Mouse (Mus musculus) limb, embryonic 14.5 days (tissue): ENCODE measurements at regions not wholly inside any gene's neighbourhood (a gene's known extent, or its start where the extent isn't known, plus 50 kb on each side); places are given as distances from the start of the nearest gene placed in this dataset.

Experiments used
- ATAC-seq: fragments of 200-750 bp; cut with Nextera tagmentation; 2 replicates; pipeline ENCODE4 v1.8.0; 2017; ENCODE audit warnings: low read depth, moderate number of reproducible peaks, moderate TSS enrichment; ENCODE audit not compliant: low FRiP score
- DNase-seq: peaks from one replicate; pipeline ENCODE4 v3.0.0-alpha.2; 2015; ENCODE audit warnings: low spot score
- H3K27ac ChIP-seq: fragments of 300-500 bp; sonication (generic); replicated peaks from 2 replicates; pipeline ENCODE4 v1.5.1; 2014; ENCODE audit warnings: low read depth, mild to moderate bottlenecking, low read length, moderate library complexity, mixed read lengths
- H3K27me3 ChIP-seq: fragments of 300-500 bp; sonication (generic); 2 replicates; pipeline ENCODE4 v1.6.1; 2014; ENCODE audit warnings: low read length, mixed read lengths; ENCODE audit not compliant: control insufficient read depth, insufficient read depth
- H3K36me3 ChIP-seq: fragments of 300-500 bp; sonication (generic); 2 replicates; pipeline ENCODE4 v1.6.1; 2014; ENCODE audit warnings: mild to moderate bottlenecking, low read length, moderate library complexity, mixed read lengths; ENCODE audit not compliant: control insufficient read depth, insufficient read depth
- H3K4me1 ChIP-seq: fragments of 300-500 bp; sonication (generic); 2 replicates; pipeline ENCODE4 v1.6.1; 2014; ENCODE audit warnings: antibody characterized with exemption, low read length, mixed read lengths; ENCODE audit not compliant: control insufficient read depth, insufficient read depth
- H3K4me2 ChIP-seq: fragments of 300-500 bp; sonication (generic); replicated peaks from 2 replicates; pipeline ENCODE4 v1.6.1; 2014; ENCODE audit warnings: low read depth, mild to moderate bottlenecking, low read length, moderate library complexity; ENCODE audit not compliant: severe bottlenecking
- H3K4me3 ChIP-seq: fragments of 300-500 bp; sonication (generic); replicated peaks from 2 replicates; pipeline ENCODE4 v1.5.1; 2014; ENCODE audit warnings: low read length
- H3K9ac ChIP-seq: fragments of 300-500 bp; sonication (generic); 2 replicates; pipeline ENCODE4 v1.6.1; 2014; ENCODE audit warnings: mild to moderate bottlenecking, low read depth, low read length, moderate library complexity; ENCODE audit not compliant: severe bottlenecking
- H3K9me3 ChIP-seq: fragments of 300-500 bp; sonication (generic); 2 replicates; pipeline ENCODE4 v1.6.1; 2016; ENCODE audit warnings: low read length; ENCODE audit not compliant: control insufficient read depth
- POLR2A ChIP-seq: fragments of 200-500 bp; IDR thresholded peaks from 2 replicates; pipeline ENCODE4 v1.8.0; 2012; ENCODE audit warnings: inconsistent platforms, mild to moderate bottlenecking, moderate library complexity, borderline replicate concordance; ENCODE audit not compliant: insufficient read depth, insufficient read length; ENCODE audit errors: extremely low read depth
- WGBS: fragments of 180-500 bp; shearing (Covaris S2); extraction: QIAGEN DNeasy Blood & Tissue Kit; methylation state at CpG from one replicate; pipeline ENCODE4 v1.1.7; 2014; 5-methylcytosine and 5-hydroxymethylcytosine counted together

- DNase-seq: no peak
- H3K9ac ChIP-seq: no peak overlapping the region
- no peak for TF ChIP-seq POLR2A
- no peaks in the 10 kb centered on the region for H3K36me3 ChIP-seq
- H3K4me2 ChIP-seq: no peak overlapping the region
- no peaks in the 10 kb centered on the region for H3K4me1 ChIP-seq
- no peaks in the 10 kb centered on the region for H3K27me3 ChIP-seq
- WGBS: 65% methylated on average over 2 of the region's 2 CpGs
- ATAC-seq: no peak
- H3K9me3 ChIP-seq: no peaks in the 10 kb centered on the region
- no peak overlapping the region for H3K27ac ChIP-seq
- H3K4me3 ChIP-seq: no peak overlapping the region
Observed at GRCm38 (mm10) chr10:71893726-71894125, 546.2 kb downstream of the Ipmk start.

GRCm38 (mm10) chr10:71905029-71905428, 557.5 kb downstream of the Ipmk start:
- ATAC-seq (no peak), DNase-seq (no peak)
- Histone ChIP-seq H3K4me3 (no peak overlapping the region), H3K9me3 (no peaks in the 10 kb centered on the region), H3K9ac (no peak overlapping the region), H3K36me3 (no peaks in the 10 kb centered on the region), H3K27ac (no peak overlapping the region), H3K4me1 (no peaks in the 10 kb centered on the region), H3K4me2 (no peak overlapping the region), H3K27me3 (no peaks in the 10 kb centered on the region)
- no peak for TF ChIP-seq POLR2A
- 79% methylated on average over 4 of the region's 4 CpGs for WGBS
